Mouse (Mus musculus) G1E (cell line): ENCODE data around the gene Akap13.

ENCODE experiments used
- CTCF ChIP-seq: IDR thresholded peaks from 2 replicates; pipeline ENCODE4 v1.5.1; 2012; ENCODE audit warnings: low read depth, low read length, inconsistent platforms, mixed read lengths
- POLR2AphosphoS5 ChIP-seq: IDR thresholded peaks from 2 replicates; pipeline ENCODE4 v1.6.1; 2012; ENCODE audit warnings: low read depth, low read length, inconsistent platforms; ENCODE audit not compliant: insufficient replicate concordance
- TAL1 ChIP-seq: conservative IDR thresholded peaks from 2 replicates; pipeline ENCODE4 v1.6.1; 2012; ENCODE audit warnings: low read depth, low read length, inconsistent platforms, mixed read lengths

DNA sequence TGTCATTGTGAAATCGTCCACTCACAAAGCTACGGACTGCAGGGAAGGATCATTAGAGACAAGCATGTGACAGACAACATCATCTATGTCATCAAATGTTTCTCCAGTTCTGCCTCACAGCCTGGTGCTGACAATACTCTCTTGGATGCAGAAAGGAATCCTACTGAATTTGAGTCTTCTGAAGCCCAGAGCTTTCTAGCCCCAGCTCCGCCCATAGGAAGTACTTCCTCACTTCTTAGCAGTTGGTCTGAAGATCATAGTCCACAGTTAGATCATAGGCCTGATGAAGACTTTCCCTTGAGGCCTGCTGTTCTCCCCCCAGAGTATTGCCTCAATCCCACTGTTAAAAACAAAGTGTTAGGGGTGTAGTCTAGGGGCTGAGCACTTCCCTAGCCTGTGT lies 345.7 kb downstream of the Akap13 start:
- TF ChIP-seq CTCF: no peak
- no peak for TF ChIP-seq TAL1
- no peak for TF ChIP-seq POLR2AphosphoS5
